Mouse (Mus musculus) liver, embryonic 12.5 days (tissue): Measurements from ENCODE around the gene Dcaf10. TPM values are rescaled to one million over a fixed set of nuclear protein-coding genes. Genes with fewer than 3 reads are reported as not detected.
"Not testable (repeated sequence)": the region's sequence is repeated elsewhere in the genome, so short reads cannot be mapped to it uniquely, and the experiment has no call there.

Experiments
- ATAC-seq: fragments of 200-750 bp; cut with Nextera tagmentation; 2 replicates; pipeline ENCODE4 v1.8.0; 2017; ENCODE audit warnings: moderate number of reproducible peaks, mild to moderate bottlenecking, moderate library complexity
- H3K27ac ChIP-seq: fragments of 300-500 bp; sonication (generic); 2 replicates; pipeline ENCODE4 v1.5.1; 2016; ENCODE audit warnings: mild to moderate bottlenecking
- H3K27me3 ChIP-seq: fragments of 300-500 bp; sonication (generic); replicated peaks from 2 replicates; pipeline ENCODE4 v1.6.1; 2016; ENCODE audit warnings: mild to moderate bottlenecking, moderate library complexity
- H3K36me3 ChIP-seq: fragments of 300-500 bp; sonication (generic); 2 replicates; pipeline ENCODE4 v1.6.1; 2016; ENCODE audit warnings: mild to moderate bottlenecking, moderate library complexity
- H3K4me1 ChIP-seq: fragments of 300-500 bp; sonication (generic); 2 replicates; pipeline ENCODE4 v1.6.1; 2016
- H3K4me2 ChIP-seq: fragments of 300-500 bp; sonication (generic); 2 replicates; pipeline ENCODE4 v1.6.1; 2016; ENCODE audit warnings: mild to moderate bottlenecking, moderate library complexity
- H3K4me3 ChIP-seq: fragments of 300-500 bp; sonication (generic); 2 replicates; pipeline ENCODE4 v1.5.1; 2016; ENCODE audit warnings: mild to moderate bottlenecking, moderate library complexity
- H3K9ac ChIP-seq: fragments of 300-500 bp; sonication (generic); 2 replicates; pipeline ENCODE4 v1.6.1; 2016; ENCODE audit warnings: mild to moderate bottlenecking, moderate library complexity
- H3K9me3 ChIP-seq: fragments of 300-500 bp; sonication (generic); replicated peaks from 2 replicates; pipeline ENCODE4 v1.6.1; 2016; ENCODE audit warnings: mild to moderate bottlenecking, moderate library complexity
- WGBS: fragments of 180-500 bp; shearing (Covaris S2); methylation state at CpG from one replicate; pipeline ENCODE4 v1.1.7; 2016; ENCODE audit not compliant: insufficient replicate concordance; 5-methylcytosine and 5-hydroxymethylcytosine counted together
- polyA plus RNA-seq: library from polyadenylated mRNA; unstranded; fragments of >200 nt; fragmentation: Nextera tagmentation; extraction: Ambion mirVana; gene quantifications from 2 replicates; pipeline ENCODE4 v1.2.1, GENCODE M21; 2016

Gene Dcaf10
- polyA plus RNA-seq, 1 experiment from 2014 or later: 11.4 TPM

- H3K9me3 ChIP-seq: no peaks in the 10 kb centered on the region
- H3K4me2 ChIP-seq: no peak overlapping the region
- no peaks in the 10 kb centered on the region for H3K4me1 ChIP-seq
- no peak overlapping the region for H3K9ac ChIP-seq
- H3K27ac ChIP-seq: no peak overlapping the region
- WGBS: 84% methylated on average over 3 of the region's 3 CpGs
- H3K4me3 ChIP-seq: no peak overlapping the region
- H3K36me3 ChIP-seq: peaks cover 49% of the 10 kb centered on the region
- H3K27me3 ChIP-seq: no peaks in the 10 kb centered on the region
- no peak for ATAC-seq
Observed at GRCm38 (mm10) chr4:45356653-45357052, 14.8 kb downstream of the Dcaf10 start.

- ATAC-seq: no peak
- Histone ChIP-seq H3K9ac (no peak overlapping the region), H3K27ac (no peak overlapping the region), H3K27me3 (no peaks in the 10 kb centered on the region), H3K9me3 (no peaks in the 10 kb centered on the region), H3K4me3 (no peak overlapping the region), H3K4me1 (no peaks in the 10 kb centered on the region), H3K36me3 (peaks cover 84% of the 10 kb centered on the region), H3K4me2 (no peak overlapping the region)
- WGBS: 83% methylated on average over 3 of the region's 3 CpGs
Observed at GRCm38 (mm10) chr4:45371261-45371660, 29.4 kb downstream of the Dcaf10 start.

- ATAC-seq: no peak
- Histone ChIP-seq H3K9ac (no peak overlapping the region), H3K27me3 (no peaks in the 10 kb centered on the region), H3K27ac (no peak overlapping the region), H3K9me3 (no peaks in the 10 kb centered on the region), H3K4me3 (no peak overlapping the region), H3K4me1 (no peaks in the 10 kb centered on the region), H3K36me3 (peaks cover 78% of the 10 kb centered on the region), H3K4me2 (no peak overlapping the region)
- 81% methylated on average over 5 of the region's 5 CpGs for WGBS
Observed at GRCm38 (mm10) chr4:45374879-45375278, 33.0 kb downstream of the Dcaf10 start.

GRCm38 (mm10) chr4:45376573-45376972, 34.7 kb downstream of the Dcaf10 start:
- Histone ChIP-seq H3K27ac (no peak overlapping the region), H3K4me3 (no peak overlapping the region), H3K4me2 (no peak overlapping the region), H3K4me1 (no peaks in the 10 kb centered on the region), H3K9ac (no peak overlapping the region), H3K36me3 (peaks cover 62% of the 10 kb centered on the region), H3K9me3 (no peaks in the 10 kb centered on the region), H3K27me3 (no peaks in the 10 kb centered on the region)
- 78% methylated on average over 4 of the region's 4 CpGs for WGBS
- ATAC-seq: no peak

GRCm38 (mm10) chr4:45380903-45381580, 39.1 kb downstream of the Dcaf10 start:
- not testable (repeated sequence) for H3K4me2 ChIP-seq, H3K27ac ChIP-seq, H3K9me3 ChIP-seq, H3K4me1 ChIP-seq, H3K4me3 ChIP-seq, H3K27me3 ChIP-seq, H3K9ac ChIP-seq, ATAC-seq
- peaks cover 18% of the 10 kb centered on the region for H3K36me3 ChIP-seq
- WGBS: 81% methylated on average over 10 of the region's 10 CpGs

- H3K36me3 ChIP-seq, ATAC-seq, H3K9me3 ChIP-seq, H3K4me2 ChIP-seq, H3K4me1 ChIP-seq, H3K27ac ChIP-seq, H3K4me3 ChIP-seq, H3K9ac ChIP-seq, H3K27me3 ChIP-seq: not testable (repeated sequence)
- WGBS: 76% methylated on average over 2 of the region's 2 CpGs
Observed at GRCm38 (mm10) chr4:45382133-45382532, 40.2 kb downstream of the Dcaf10 start.

- 79% methylated on average over 5 of the region's 5 CpGs for WGBS
- H3K9me3 ChIP-seq, H3K9ac ChIP-seq, H3K4me2 ChIP-seq, H3K27me3 ChIP-seq, H3K4me3 ChIP-seq, ATAC-seq, H3K27ac ChIP-seq, H3K36me3 ChIP-seq, H3K4me1 ChIP-seq: not testable (repeated sequence)
Observed at GRCm38 (mm10) chr4:45387296-45387695, 45.4 kb downstream of the Dcaf10 start.

- no peak overlapping the region for H3K27ac ChIP-seq
Observed at GRCm38 (mm10) chr4:45392099-45392498, 50.2 kb downstream of the Dcaf10 start.

GRCm38 (mm10) chr4:45392572-45392971, 50.7 kb downstream of the Dcaf10 start:
- WGBS: 70% methylated on average over 11 of the region's 11 CpGs
- no peak for ATAC-seq
- Histone ChIP-seq H3K27me3 (no peaks in the 10 kb centered on the region), H3K4me2 (no peak overlapping the region), H3K27ac (no peak overlapping the region), H3K36me3 (peaks cover 42% of the 10 kb centered on the region), H3K9ac (no peak overlapping the region), H3K4me1 (0 out of 2 replicates have a peak, but pooled peaks cover 4% of the 10 kb centered on the region), H3K9me3 (no peaks in the 10 kb centered on the region), H3K4me3 (no peak overlapping the region)

More at GRCm38 (mm10) chr4:45392099-45392498, 50.2 kb downstream of the Dcaf10 start:
- Histone ChIP-seq H3K9ac (no peak overlapping the region), H3K27me3 (no peaks in the 10 kb centered on the region), H3K4me2 (no peak overlapping the region), H3K4me3 (no peak overlapping the region), H3K4me1 (0 out of 2 replicates have a peak, but pooled peaks cover 4% of the 10 kb centered on the region), H3K9me3 (no peaks in the 10 kb centered on the region), H3K36me3 (peaks cover 37% of the 10 kb centered on the region)
- 62% methylated on average over 4 of the region's 4 CpGs for WGBS
- ATAC-seq: no peak

GRCm38 (mm10) chr4:45392994-45393393, 51.1 kb downstream of the Dcaf10 start:
- Histone ChIP-seq H3K4me3 (no peak overlapping the region), H3K4me1 (0 out of 2 replicates have a peak, but pooled peaks cover 7% of the 10 kb centered on the region), H3K27ac (no peak overlapping the region), H3K27me3 (no peaks in the 10 kb centered on the region), H3K36me3 (peaks cover 46% of the 10 kb centered on the region), H3K9ac (no peak overlapping the region), H3K9me3 (no peaks in the 10 kb centered on the region), H3K4me2 (no peak overlapping the region)
- no peak for ATAC-seq
- WGBS: 43% methylated on average over 8 of the region's 8 CpGs

- Histone ChIP-seq H3K36me3 (peaks cover 53% of the 10 kb centered on the region), H3K9me3 (no peaks in the 10 kb centered on the region), H3K27me3 (no peaks in the 10 kb centered on the region), H3K4me2 (no peak overlapping the region), H3K4me1 (peaks cover 9% of the 10 kb centered on the region; the same call in 1 of the 2 replicates), H3K27ac (no peak overlapping the region), H3K4me3 (no peak overlapping the region), H3K9ac (no peak overlapping the region)
- ATAC-seq: no peak
- WGBS: 73% methylated on average over 5 of the region's 5 CpGs
Observed at GRCm38 (mm10) chr4:45393658-45394057, 51.8 kb downstream of the Dcaf10 start.

GRCm38 (mm10) chr4:45396211-45396610, 54.3 kb downstream of the Dcaf10 start:
- not testable (repeated sequence) for H3K27ac ChIP-seq, H3K4me3 ChIP-seq, H3K27me3 ChIP-seq, H3K4me2 ChIP-seq, ATAC-seq, H3K9ac ChIP-seq, H3K9me3 ChIP-seq
- Histone ChIP-seq H3K4me1 (peaks cover 26% of the 10 kb centered on the region), H3K36me3 (peaks cover 78% of the 10 kb centered on the region)
- 35% methylated on average over 6 of the region's 6 CpGs for WGBS

GRCm38 (mm10) chr4:45398315-45398714, 56.4 kb downstream of the Dcaf10 start:
- H3K27ac ChIP-seq, H3K4me2 ChIP-seq, H3K9me3 ChIP-seq, H3K9ac ChIP-seq, H3K4me3 ChIP-seq, ATAC-seq, H3K27me3 ChIP-seq: not testable (repeated sequence)
- peaks cover 41% of the 10 kb centered on the region for H3K4me1 ChIP-seq
- 80% methylated on average over 5 of the region's 5 CpGs for WGBS
- peaks cover 98% of the 10 kb centered on the region for H3K36me3 ChIP-seq
